Mouse (Mus musculus) liver, embryonic 11.5 days (tissue): ENCODE results near the gene Grin2a. TPM values are rescaled to one million over a fixed set of nuclear protein-coding genes. Genes with fewer than 3 reads are reported as not detected.

Experiments used
- ATAC-seq: fragments of 200-750 bp; cut with Nextera tagmentation; replicated peaks from 2 replicates; pipeline ENCODE4 v1.8.0; 2017; ENCODE audit warnings: moderate number of reproducible peaks, mild to moderate bottlenecking, moderate TSS enrichment, moderate library complexity; ENCODE audit not compliant: low FRiP score
- DNase-seq: peaks from one replicate; pipeline ENCODE4 v3.0.0-alpha.2; 2017; ENCODE audit warnings: low spot score
- H3K27ac ChIP-seq: fragments of 300-500 bp; sonication (generic); 2 replicates; pipeline ENCODE4 v1.5.1; 2014; ENCODE audit warnings: mild to moderate bottlenecking, low read depth, low read length, control low read depth
- H3K27me3 ChIP-seq: fragments of 300-500 bp; sonication (generic); replicated peaks from 2 replicates; pipeline ENCODE4 v1.6.1; 2014; ENCODE audit warnings: low read length, mixed read lengths; ENCODE audit not compliant: control insufficient read depth, insufficient read depth
- H3K36me3 ChIP-seq: fragments of 300-500 bp; sonication (generic); 2 replicates; pipeline ENCODE4 v1.6.1; 2014; ENCODE audit warnings: mild to moderate bottlenecking, low read length, moderate library complexity, mixed read lengths; ENCODE audit not compliant: control insufficient read depth, insufficient read depth
- H3K4me1 ChIP-seq: fragments of 300-500 bp; sonication (generic); replicated peaks from 2 replicates; pipeline ENCODE4 v1.6.1; 2014; ENCODE audit warnings: low read length, mixed read lengths; ENCODE audit not compliant: control insufficient read depth, insufficient read depth
- H3K4me2 ChIP-seq: fragments of 300-500 bp; sonication (generic); 2 replicates; pipeline ENCODE4 v1.6.1; 2014; ENCODE audit warnings: mild to moderate bottlenecking, control low read depth, moderate library complexity
- H3K4me3 ChIP-seq: fragments of 300-500 bp; sonication (generic); 2 replicates; pipeline ENCODE4 v1.5.1; 2014; ENCODE audit warnings: low read depth, low read length, control low read depth
- H3K9ac ChIP-seq: fragments of 300-500 bp; sonication (generic); 2 replicates; pipeline ENCODE4 v1.6.1; 2014; ENCODE audit warnings: low read depth, low read length, control low read depth
- H3K9me3 ChIP-seq: fragments of 300-500 bp; sonication (generic); 2 replicates; pipeline ENCODE4 v1.6.1; 2016; ENCODE audit warnings: low read length, inconsistent platforms, mixed read lengths; ENCODE audit not compliant: control insufficient read depth
- WGBS: fragments of 180-500 bp; shearing (Covaris S2); extraction: QIAGEN DNeasy Blood & Tissue Kit; methylation state at CpG from one replicate; pipeline ENCODE4 v1.1.7; 2014; 5-methylcytosine and 5-hydroxymethylcytosine counted together
- polyA plus RNA-seq: library from polyadenylated mRNA; unstranded; fragments of >200 nt; fragmentation: Nextera tagmentation; extraction: Ambion mirVana; gene quantifications from 2 replicates; pipeline ENCODE4 v1.2.1, GENCODE M21; 2014

Grin2a gene
- polyA plus RNA-seq, 1 experiment from 2014 or later, result 0.70 TPM

DNA sequence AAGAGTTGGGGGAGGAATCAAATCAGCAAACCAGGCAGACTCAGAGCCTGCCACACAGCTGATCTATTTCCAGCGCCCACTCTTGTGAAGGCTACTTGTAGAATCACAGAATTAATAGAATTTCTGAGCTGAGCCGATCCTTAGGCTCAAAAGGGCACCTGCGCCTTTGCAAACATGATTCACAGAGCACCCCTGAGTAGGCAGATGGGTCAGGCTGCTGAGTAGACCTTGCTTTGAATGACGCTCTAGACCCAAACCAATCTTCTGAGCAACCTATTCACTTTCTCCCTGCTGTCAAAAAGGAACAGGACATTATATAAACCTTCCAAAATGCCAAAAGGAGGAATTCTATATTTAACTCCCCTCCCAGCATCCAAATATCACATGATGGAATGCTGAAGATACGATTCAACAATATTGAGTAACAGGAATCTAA, 41.9 kb downstream of the Grin2a start:
- DNase-seq, result no peak
- H3K27ac ChIP-seq, result no peak overlapping the region
- H3K4me1 ChIP-seq, result no peaks in the 10 kb centered on the region
- ATAC-seq, result no peak
- no peak overlapping the region for H3K9ac ChIP-seq
- no peaks in the 10 kb centered on the region for H3K27me3 ChIP-seq
- WGBS, result 82% methylated on average over 5 of the region's 5 CpGs
- no peak overlapping the region for H3K4me3 ChIP-seq
- no peak overlapping the region for H3K4me2 ChIP-seq
- H3K36me3 ChIP-seq, result no peaks in the 10 kb centered on the region
- H3K9me3 ChIP-seq, result no peaks in the 10 kb centered on the region

DNA sequence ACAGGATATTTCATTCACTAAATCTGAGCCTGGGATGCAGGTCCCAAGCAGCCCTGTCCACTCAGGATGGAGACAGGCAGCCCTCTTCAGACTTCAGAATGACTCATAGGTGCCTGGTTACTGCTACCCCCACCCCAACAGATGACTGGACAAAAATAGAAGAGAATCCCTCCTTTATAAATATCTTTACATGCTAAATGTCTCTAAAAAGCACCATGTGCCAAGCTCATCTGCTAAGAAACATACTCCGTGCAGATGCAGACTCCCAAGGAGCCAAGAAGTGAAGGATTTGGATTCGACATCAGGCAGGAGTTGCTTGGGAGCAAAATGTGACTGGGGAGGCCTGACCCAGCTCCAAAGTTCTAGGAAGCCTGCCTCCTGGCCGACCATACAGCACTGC, 46.1 kb downstream of the Grin2a start:
- Histone ChIP-seq H3K27me3 (no peaks in the 10 kb centered on the region), H3K9me3 (no peaks in the 10 kb centered on the region), H3K4me1 (no peaks in the 10 kb centered on the region), H3K9ac (no peak overlapping the region), H3K4me2 (no peak overlapping the region), H3K36me3 (no peaks in the 10 kb centered on the region), H3K4me3 (no peak overlapping the region), H3K27ac (no peak overlapping the region)
- WGBS, result 67% methylated on average over 3 of the region's 3 CpGs
- ATAC-seq (no peak), DNase-seq (no peak)

DNA sequence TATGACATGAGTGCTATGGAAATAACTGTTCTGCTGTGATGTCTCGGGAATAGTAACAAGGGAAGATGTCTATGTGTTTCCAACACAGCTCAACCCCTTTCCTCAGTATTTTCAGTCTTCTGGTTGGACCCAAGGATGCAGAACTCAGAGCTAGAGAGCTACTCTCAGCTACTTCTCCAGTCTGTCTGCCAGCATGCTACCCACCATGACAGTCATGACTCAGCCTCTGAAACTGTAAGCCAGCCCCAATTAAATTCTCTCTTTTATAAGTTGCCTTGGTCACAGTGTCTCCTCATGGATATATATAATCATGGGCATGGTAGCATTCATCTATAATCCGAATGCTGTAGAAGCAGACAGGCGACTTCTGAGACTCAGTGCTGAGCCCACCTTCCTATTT, 47.9 kb downstream of the Grin2a start:
- Histone ChIP-seq H3K27me3 (no peaks in the 10 kb centered on the region), H3K27ac (no peak overlapping the region), H3K4me3 (no peak overlapping the region), H3K36me3 (no peaks in the 10 kb centered on the region), H3K9me3 (no peaks in the 10 kb centered on the region), H3K4me1 (no peaks in the 10 kb centered on the region), H3K9ac (no peak overlapping the region), H3K4me2 (no peak overlapping the region)
- DNase-seq (no peak), ATAC-seq (no peak)
- 71% methylated on average over 3 of the region's 3 CpGs for WGBS

DNA sequence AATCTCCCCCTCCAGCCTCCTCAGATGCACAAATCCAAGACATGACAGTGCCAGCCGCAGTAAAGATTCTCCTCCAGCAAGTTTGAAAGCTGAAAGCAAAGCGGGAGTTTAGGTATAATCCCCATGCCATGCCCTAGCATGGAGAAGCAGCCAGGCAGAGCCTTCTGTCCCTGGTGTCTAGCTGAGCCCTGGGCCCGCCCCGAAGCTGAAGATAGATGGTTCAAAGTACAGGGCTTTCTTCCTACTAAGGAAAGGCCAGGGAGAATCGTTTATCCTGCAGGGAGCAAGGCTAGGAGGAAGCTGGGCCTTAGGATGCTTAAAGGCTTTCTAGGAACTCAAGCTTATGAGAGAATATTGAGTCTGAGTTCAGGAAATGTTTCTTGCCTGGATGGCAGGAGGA, 50.5 kb downstream of the Grin2a start:
- no peak overlapping the region for H3K27ac ChIP-seq
- no peaks in the 10 kb centered on the region for H3K36me3 ChIP-seq
- H3K4me1 ChIP-seq, result no peaks in the 10 kb centered on the region
- no peak overlapping the region for H3K4me3 ChIP-seq
- no peak for DNase-seq
- no peaks in the 10 kb centered on the region for H3K9me3 ChIP-seq
- ATAC-seq, result no peak
- H3K27me3 ChIP-seq, result no peaks in the 10 kb centered on the region
- no peak overlapping the region for H3K9ac ChIP-seq
- H3K4me2 ChIP-seq, result no peak overlapping the region
- 63% methylated on average over 5 of the region's 5 CpGs for WGBS

DNA sequence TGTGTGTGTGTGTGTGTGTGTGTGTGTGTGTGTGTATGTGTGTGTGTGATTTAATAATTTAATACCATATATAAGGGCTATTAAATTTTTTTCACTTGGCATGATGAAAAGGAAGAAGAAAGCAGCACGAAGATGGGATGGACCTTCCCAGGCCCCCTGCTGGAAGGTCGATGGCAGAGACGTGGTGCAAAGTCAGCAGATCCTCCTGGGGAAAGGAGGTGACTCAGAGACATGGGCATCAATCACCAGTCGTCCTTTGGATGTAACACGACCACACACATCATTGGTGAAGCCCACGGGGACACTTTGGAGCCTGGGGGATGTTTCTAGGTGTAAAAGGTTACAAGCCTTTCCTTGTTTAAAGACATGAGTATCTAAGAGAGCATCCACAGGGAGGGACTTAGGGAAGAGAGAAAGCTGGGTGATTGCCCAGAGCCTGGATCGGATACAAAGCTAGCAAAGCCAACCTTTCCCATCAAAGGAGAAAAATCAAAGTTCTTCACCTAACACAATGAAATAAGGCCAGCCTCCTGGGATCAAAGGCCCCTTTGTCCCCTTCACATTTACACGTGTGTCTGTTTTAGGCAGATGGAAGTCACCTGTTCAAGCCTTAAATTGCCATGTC, 53.9 kb downstream of the Grin2a start:
- Histone ChIP-seq H3K4me1 (no peaks in the 10 kb centered on the region), H3K27me3 (no peaks in the 10 kb centered on the region), H3K4me3 (no peak overlapping the region), H3K27ac (no peak overlapping the region), H3K9ac (no peak overlapping the region), H3K4me2 (no peak overlapping the region), H3K36me3 (no peaks in the 10 kb centered on the region), H3K9me3 (no peaks in the 10 kb centered on the region)
- WGBS, result 39% methylated on average over 8 of the region's 8 CpGs
- DNase-seq (no peak), ATAC-seq (no peak)

DNA sequence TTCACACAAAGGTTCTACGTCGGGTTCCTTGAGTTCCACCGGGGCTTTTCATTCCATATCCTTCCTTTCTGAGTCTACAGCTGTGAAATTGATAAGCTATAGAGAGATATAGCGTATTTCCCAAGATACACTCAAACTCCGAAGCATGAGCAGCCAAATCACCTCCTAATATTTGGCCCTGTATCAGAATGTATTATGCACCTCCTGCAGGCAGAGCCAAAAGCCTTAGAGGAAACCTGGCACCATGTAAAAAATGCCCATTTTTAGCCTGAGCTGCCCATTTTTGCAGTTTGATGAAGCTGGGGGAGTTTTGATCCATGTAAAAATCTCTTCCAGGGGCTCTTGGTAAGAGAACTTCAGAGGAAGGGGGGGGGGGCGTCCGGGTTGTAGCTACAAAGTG, 54.6 kb downstream of the Grin2a start:
- H3K9me3 ChIP-seq, result no peaks in the 10 kb centered on the region
- H3K36me3 ChIP-seq, result no peaks in the 10 kb centered on the region
- H3K4me1 ChIP-seq, result no peaks in the 10 kb centered on the region
- DNase-seq (no peak), ATAC-seq (no peak)
- no peak overlapping the region for H3K27ac ChIP-seq
- no peaks in the 10 kb centered on the region for H3K27me3 ChIP-seq
- no peak overlapping the region for H3K4me2 ChIP-seq
- H3K9ac ChIP-seq, result no peak overlapping the region
- 80% methylated on average over 7 of the region's 7 CpGs for WGBS
- H3K4me3 ChIP-seq, result no peak overlapping the region

DNA sequence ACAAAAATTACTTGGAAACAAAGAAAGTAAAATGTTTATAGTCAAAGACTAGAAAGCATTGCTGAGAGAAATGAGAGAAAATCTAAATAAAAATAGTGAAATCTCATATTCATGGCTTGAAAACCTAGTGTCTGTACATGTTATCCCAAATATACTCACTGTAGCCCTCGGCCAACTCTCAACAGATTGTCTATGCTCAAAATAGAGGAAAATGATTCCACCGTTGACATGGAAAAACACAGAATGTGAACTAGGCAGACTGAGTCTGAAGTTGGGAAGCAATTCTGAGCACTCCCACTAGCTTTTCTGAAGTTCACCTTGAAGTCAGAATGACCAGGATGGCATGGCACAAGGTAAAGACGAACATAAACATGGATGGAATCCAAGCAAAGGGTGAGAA, 84.7 kb downstream of the Grin2a start:
- no peak overlapping the region for H3K9ac ChIP-seq
- no peak overlapping the region for H3K4me3 ChIP-seq
- ATAC-seq (no peak), DNase-seq (no peak)
- no peaks in the 10 kb centered on the region for H3K27me3 ChIP-seq
- H3K4me1 ChIP-seq, result no peaks in the 10 kb centered on the region
- WGBS, result 69% methylated on average over 3 of the region's 3 CpGs
- H3K27ac ChIP-seq, result no peak overlapping the region
- H3K9me3 ChIP-seq, result no peaks in the 10 kb centered on the region
- H3K36me3 ChIP-seq, result no peaks in the 10 kb centered on the region
- no peak overlapping the region for H3K4me2 ChIP-seq

DNA sequence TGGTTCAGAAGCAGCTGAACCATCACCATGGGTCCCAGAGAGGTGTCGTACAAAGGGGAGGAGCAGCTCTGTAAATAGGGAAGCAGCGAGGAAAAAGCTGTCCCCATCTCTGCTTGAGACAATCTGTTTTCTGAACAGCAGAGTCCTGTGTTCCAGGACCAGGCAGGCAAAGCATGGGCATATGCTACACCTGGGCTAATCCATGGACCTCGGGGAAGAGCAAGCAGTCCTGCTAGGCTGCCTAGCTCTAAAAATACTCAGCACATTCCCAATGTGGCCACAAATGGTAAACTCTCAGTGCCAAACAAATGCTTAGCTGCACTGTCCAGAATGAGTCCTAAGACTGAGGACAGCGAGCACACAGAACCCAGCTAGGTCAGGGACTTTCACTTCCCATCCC, 86.1 kb downstream of the Grin2a start:
- WGBS, result 67% methylated on average over 4 of the region's 4 CpGs
- H3K4me1 ChIP-seq, result no peaks in the 10 kb centered on the region
- no peak for DNase-seq

DNA sequence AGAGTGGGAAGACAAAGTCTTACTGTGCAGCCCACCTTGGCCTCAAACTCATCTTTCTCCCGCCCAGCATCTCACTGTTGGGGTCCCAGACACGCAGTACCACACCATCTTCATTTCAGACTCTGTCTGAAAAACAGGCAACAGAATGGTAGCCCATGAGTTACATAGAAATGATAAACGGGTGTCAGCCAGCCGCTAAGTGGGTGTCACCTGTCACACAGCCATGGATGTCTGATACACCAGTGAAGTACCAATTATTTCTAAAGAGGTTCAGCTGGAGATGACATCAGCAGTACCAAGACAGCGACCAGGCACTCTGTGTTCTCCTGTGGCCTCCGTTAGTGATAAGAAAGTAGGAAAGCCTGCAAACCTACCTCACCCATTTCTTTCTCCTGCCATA, 90.9 kb downstream of the Grin2a start:
- H3K4me2 ChIP-seq, result no peak overlapping the region
- H3K27ac ChIP-seq, result no peak overlapping the region
- ATAC-seq, result no peak
- H3K4me3 ChIP-seq, result no peak overlapping the region
- DNase-seq, result no peak
- H3K4me1 ChIP-seq, result no peaks in the 10 kb centered on the region
- no peaks in the 10 kb centered on the region for H3K27me3 ChIP-seq
- no peaks in the 10 kb centered on the region for H3K36me3 ChIP-seq
- WGBS, result 80% methylated on average over 6 of the region's 6 CpGs
- no peaks in the 10 kb centered on the region for H3K9me3 ChIP-seq
- no peak overlapping the region for H3K9ac ChIP-seq

More for the DNA sequence above, 86.1 kb downstream of the Grin2a start:
- no peaks in the 10 kb centered on the region for H3K9me3 ChIP-seq
- no peaks in the 10 kb centered on the region for H3K27me3 ChIP-seq
- no peak overlapping the region for H3K4me3 ChIP-seq
- H3K9ac ChIP-seq, result no peak overlapping the region
- H3K36me3 ChIP-seq, result no peaks in the 10 kb centered on the region
- no peak overlapping the region for H3K4me2 ChIP-seq
- no peak for ATAC-seq
- no peak overlapping the region for H3K27ac ChIP-seq
